Mouse (Mus musculus) left cerebral cortex, adult 8-10 months (tissue): ENCODE measurements around the gene Ccdc60. TPM values are rescaled to one million over a fixed set of nuclear protein-coding genes. Genes with fewer than 3 reads are reported as not detected.

Source experiments
- DNase-seq, 2 experiments: peaks; one replicate each; pipeline ENCODE4 v3.0.0; 2022; ENCODE audit warnings: low spot score in 2 of 2
- total RNA-seq, 4 experiments: library from RNA; stranded (reverse); gene quantifications; 2 replicates each; pipeline ENCODE4 v1.2.4; 2022

Gene Ccdc60
- total RNA-seq, 4 experiments from 2014 or later = 0.21 to 0.44 (median 0.31) TPM

- no peak for DNase-seq
Measured at GRCm38 (mm10) chr5:116271511-116272227, 17.1 kb downstream of the Ccdc60 start.

GRCm38 (mm10) chr5:116269212-116270145, 19.3 kb downstream of the Ccdc60 start:
- no peak for DNase-seq

GRCm38 (mm10) chr5:116262689-116263088, 26.1 kb downstream of the Ccdc60 start:
- DNase-seq = no peak

GRCm38 (mm10) chr5:116261944-116262343, 26.8 kb downstream of the Ccdc60 start:
- DNase-seq = no peak

GRCm38 (mm10) chr5:116260356-116260755, 28.4 kb downstream of the Ccdc60 start:
- DNase-seq = no peak

- no peak for DNase-seq
Measured at GRCm38 (mm10) chr5:116258321-116258860, 30.4 kb downstream of the Ccdc60 start.

DNA sequence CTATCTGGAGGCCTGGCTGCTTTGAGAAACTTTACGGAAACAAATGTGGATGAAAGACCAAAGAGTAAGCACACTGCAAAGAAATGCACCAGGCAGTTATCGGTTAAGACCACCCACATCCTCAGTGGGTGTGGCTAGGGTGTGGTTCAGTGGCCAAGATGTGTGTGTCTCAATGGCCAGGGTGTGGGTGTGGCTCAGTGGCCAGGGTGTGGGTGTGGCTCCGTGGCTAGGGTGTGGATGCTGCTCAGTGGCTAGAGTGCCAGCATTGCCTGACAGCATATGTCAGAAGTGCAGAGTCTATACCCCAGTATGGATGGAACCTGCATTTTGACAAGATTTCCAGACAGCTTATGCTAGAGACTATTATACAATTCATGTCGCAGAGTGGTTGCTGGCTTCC, 34.9 kb downstream of the Ccdc60 start:
- no peak for DNase-seq

DNA sequence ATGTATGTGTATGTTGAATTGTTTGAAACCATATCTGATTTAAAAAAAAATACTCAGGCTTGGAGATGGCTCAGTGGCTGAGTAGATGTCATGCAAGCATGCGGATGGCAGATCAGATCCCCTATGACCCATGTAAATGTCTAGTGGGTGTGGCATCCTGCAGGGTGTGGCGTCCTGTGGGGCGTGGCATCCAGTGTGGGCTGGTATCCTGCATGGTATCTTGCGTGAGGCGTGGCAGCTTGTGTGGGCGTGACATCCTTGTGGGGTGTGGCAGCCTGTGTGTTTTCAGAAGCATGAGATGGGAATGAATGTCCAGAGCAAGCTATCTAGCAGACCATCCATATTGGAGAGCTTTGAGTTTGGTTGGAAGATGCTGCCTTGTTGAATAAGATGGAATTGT, 36.6 kb downstream of the Ccdc60 start:
- DNase-seq = no peak

- DNase-seq = no peak
Measured at GRCm38 (mm10) chr5:116246642-116247041, 42.1 kb downstream of the Ccdc60 start.

DNA sequence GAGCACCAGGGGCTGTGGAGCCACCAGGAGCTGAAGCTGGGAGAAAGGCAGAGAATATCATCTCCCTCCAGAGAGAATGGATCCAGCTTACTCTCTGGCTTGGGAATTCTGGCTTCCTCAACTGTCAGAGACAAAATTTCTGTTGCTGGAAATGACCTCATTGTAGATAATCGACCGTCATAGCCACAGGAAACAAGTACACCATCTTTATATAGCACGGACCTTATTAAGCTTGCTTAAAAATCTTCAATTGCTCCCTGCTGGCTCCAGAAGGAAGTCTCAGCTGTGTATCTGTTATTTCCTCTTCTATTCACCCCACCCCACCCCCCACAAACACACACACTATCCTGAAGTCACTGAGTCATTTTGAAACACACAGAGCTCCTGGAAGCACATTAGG, 44.3 kb downstream of the Ccdc60 start:
- DNase-seq = no peak

DNA sequence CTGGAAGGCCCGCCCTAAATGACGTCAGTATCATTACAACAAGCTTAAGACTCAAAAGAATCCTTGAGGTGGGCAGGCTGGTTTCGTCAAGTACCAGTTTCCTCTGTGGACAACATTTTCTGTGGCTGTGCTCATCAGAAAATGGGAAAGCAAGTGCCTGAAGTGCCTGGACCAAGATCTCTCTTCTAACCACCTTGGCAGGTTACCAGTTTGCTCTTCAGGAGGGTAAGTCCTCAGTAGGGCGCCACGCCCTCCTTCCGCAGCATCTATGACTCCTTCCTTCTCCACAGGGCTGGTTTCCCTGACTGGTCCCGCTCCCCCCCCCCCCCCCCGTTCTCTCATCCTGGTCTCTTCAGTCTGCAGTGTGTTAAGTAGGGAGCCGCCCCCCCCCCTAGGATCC, 45.2 kb downstream of the Ccdc60 start:
- no peak for DNase-seq

GRCm38 (mm10) chr5:116231841-116232643, 56.7 kb downstream of the Ccdc60 start:
- peak in 1 of 2 experiments; percentile 37 for DNase-seq

- no peak for DNase-seq
Measured at GRCm38 (mm10) chr5:116228414-116228813, 60.4 kb downstream of the Ccdc60 start.

GRCm38 (mm10) chr5:116224023-116224422, 64.8 kb downstream of the Ccdc60 start:
- no peak for DNase-seq

GRCm38 (mm10) chr5:116221916-116222315, 66.9 kb downstream of the Ccdc60 start:
- DNase-seq = no peak

DNA sequence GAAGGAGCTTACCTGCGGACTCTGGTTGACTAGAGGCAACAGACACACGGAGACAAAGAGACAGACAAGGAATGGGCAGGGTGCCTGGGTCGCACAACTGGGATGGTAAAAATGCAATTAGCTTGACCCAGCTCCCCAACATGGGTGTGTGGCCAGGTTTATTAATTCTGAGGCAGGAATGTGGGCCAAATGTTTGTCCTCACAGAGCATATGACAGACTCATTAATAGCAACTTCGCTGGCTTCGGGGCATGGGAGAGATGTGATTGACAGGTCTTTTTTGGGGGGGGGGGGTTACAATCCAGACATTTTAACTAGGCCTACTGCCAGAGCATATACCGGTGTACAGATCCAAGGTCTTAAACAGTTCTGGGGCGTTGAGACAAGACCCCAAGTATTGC, 69.5 kb downstream of the Ccdc60 start:
- DNase-seq = no peak

- no peak for DNase-seq
Measured at GRCm38 (mm10) chr5:116212706-116213105, 76.1 kb downstream of the Ccdc60 start.

GRCm38 (mm10) chr5:116209378-116210091, 79.2 kb downstream of the Ccdc60 start:
- DNase-seq = no peak

DNA sequence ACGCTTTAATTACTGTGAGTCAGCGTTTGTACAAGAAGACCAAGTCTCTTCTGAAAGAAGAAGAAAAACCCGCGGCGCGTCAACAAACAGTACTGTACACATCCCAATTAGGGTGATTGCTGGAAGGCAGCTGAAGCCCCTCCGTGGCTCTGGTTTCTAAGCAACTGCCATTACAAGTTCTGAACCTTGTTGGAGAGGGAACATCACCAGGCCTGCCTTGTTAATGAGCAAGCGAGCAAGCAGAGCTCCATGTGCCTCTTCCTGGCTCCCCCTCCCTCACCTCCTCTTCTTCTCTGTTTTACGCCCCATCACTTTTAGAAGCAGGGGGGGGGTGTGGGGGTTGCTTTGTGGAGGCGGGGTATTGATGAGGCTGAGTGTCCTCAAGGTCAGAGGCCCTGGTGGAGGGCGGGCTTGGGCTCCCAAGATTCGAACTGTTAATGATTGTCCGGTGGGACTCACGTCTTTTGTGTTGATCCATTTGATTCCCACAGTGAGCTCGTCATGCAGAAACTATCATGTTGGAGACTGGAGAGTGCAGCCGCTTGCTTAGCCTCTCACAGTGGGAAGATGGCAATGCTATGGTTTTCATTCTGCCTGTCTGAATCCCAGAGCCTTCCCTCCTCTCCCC, 79.9 kb downstream of the Ccdc60 start:
- peak in 1 of 2 experiments; percentile 4 for DNase-seq

- no peak for DNase-seq
Measured at GRCm38 (mm10) chr5:116202692-116203091, 86.1 kb downstream of the Ccdc60 start.
